ENCODE assay signal across 9 mouse cellular contexts in genomic region chr8:104219079-104219478, GRCm38 (mm10). TPM values are rescaled to one million over a fixed set of nuclear protein-coding genes. Genes with fewer than 3 reads are reported as not detected.
A peak's percentile ranks its signal among the peaks of the same experiment; 100 is the strongest.
DNase-seq lines count a peak whose midpoint lies in the region; ATAC-seq lines count a peak whose summit lies in the region.
"Had no signal": no experiment of that assay in that cellular context is flagged by ENCODE, and none has a peak within 500 bp of the region (broad histone marks: within the 10 kb centered on the region; RNA-seq: fewer than 3 reads in every experiment).

No protein-coding gene starts in this region.

- H3K36me3 ChIP-seq in forebrain, embryonic 12.5 days (replicated peaks) = peaks cover 8% of the 10 kb centered on the region
- H3K36me3 ChIP-seq: stomach, embryonic 15.5 days had no signal

- DNase-seq in left cerebral cortex, adult 18-20 months (ENCODE audit: low spot score in 2 of 2) = peak; percentile 45 to 55
- no peak for DNase-seq in left cerebral cortex, adult 11 months (ENCODE audit: low spot score)
- DNase-seq in liver = peak; percentile 53
- peak; percentile 49 to 72 for DNase-seq in thymus, postnatal 10 days (ENCODE audit: low spot score in 2 of 2)

- 0 out of 2 replicates have a peak, but pooled peaks cover under 1% of the 10 kb centered on the region for H3K9me3 ChIP-seq in forebrain, embryonic 12.5 days
- H3K9me3 ChIP-seq: stomach, embryonic 15.5 days had no signal

- no peak overlapping the region for H3K27ac ChIP-seq in forebrain, embryonic 12.5 days
- H3K27ac ChIP-seq: stomach, embryonic 15.5 days had no signal

- no peak overlapping the region for H3K4me2 ChIP-seq in forebrain, embryonic 12.5 days
- H3K4me2 ChIP-seq: stomach, embryonic 15.5 days had no signal

- no peaks in the 10 kb centered on the region for H3K27me3 ChIP-seq in forebrain, embryonic 12.5 days
- H3K27me3 ChIP-seq: stomach, embryonic 15.5 days had no signal

- 22% methylated on average over 11 of the region's 11 CpGs for WGBS in forebrain, embryonic 12.5 days

- H3K4me3 ChIP-seq in forebrain, embryonic 12.5 days (replicated peaks) = no peak overlapping the region
- H3K4me3 ChIP-seq: stomach, embryonic 15.5 days had no signal

- no peaks in the 10 kb centered on the region for H3K4me1 ChIP-seq in forebrain, embryonic 12.5 days
- H3K4me1 ChIP-seq: stomach, embryonic 15.5 days had no signal

- ATAC-seq in activated CD4-positive, CD25-positive, alpha-beta regulatory T cell, adult 4 months = peak; percentile 76
- peak; percentile 47; the same call in 1 of the 2 replicates for ATAC-seq in forebrain, embryonic 12.5 days (ENCODE audit: low FRiP score)
- peak; percentile 81 to 87 for ATAC-seq in hematopoietic stem cell, adult 5-6 weeks (replicated peaks in 1 of 2; ENCODE audit: insufficient read depth in 1 of 2, low FRiP score in 2 of 2, low TSS enrichment in 1 of 2, low read depth in 1 of 2, poor library complexity in 2 of 2, severe bottlenecking in 2 of 2)
- peak; percentile 69 for ATAC-seq in neutrophil, adult 5-6 weeks (ENCODE audit: extremely low read depth, insufficient number of reproducible peaks, low FRiP score, poor library complexity, severe bottlenecking)

- no peak overlapping the region for H3K9ac ChIP-seq in forebrain, embryonic 12.5 days
- H3K9ac ChIP-seq: stomach, embryonic 15.5 days had no signal

RNA-seq across cellular contexts. Expression of gene Tk2, which starts 29.3 kb away (rescaled TPM):
- total RNA-seq in left cerebral cortex, adult 18-20 months (2021) = 10 to 100 TPM; 39.3 to 41.4 TPM
- polyA plus RNA-seq in activated CD4-positive, CD25-positive, alpha-beta regulatory T cell, adult 4 months (2017; shearing (Covaris generic)) = 10 to 100 TPM; 39.5 to 41.6 TPM
- 35.4 and 35.9 TPM in 2 replicates for polyA plus RNA-seq in forebrain, embryonic 12.5 days (2016; fragmentation: Nextera tagmentation; extraction: Ambion mirVana)
- 22.0 and 23.6 TPM in 2 replicates for total RNA-seq in hematopoietic stem cell, adult 5-6 weeks (2017)
- 83.1 and 93.4 TPM in 2 replicates for total RNA-seq in neutrophil, adult 5-6 weeks (2017)

RNA-seq across cellular contexts. Expression of gene Cklf, which starts 31.6 kb away (rescaled TPM):
- 1 to 10 TPM; 5.7 to 8.5 TPM for total RNA-seq in left cerebral cortex, adult 18-20 months (2021)
- 100 to 1,000 TPM in 1 of 2 experiments, 10 to 100 TPM in 1; 92.7 to 102 TPM for polyA plus RNA-seq in activated CD4-positive, CD25-positive, alpha-beta regulatory T cell, adult 4 months (2017; shearing (Covaris generic))
- polyA plus RNA-seq in forebrain, embryonic 12.5 days (2016; fragmentation: Nextera tagmentation; extraction: Ambion mirVana) = 39.6 and 45.2 TPM in 2 replicates
- total RNA-seq in hematopoietic stem cell, adult 5-6 weeks (2017) = 23.2 and 26.5 TPM in 2 replicates
- total RNA-seq in neutrophil, adult 5-6 weeks (2017) = 82.9 and 88.5 TPM in 2 replicates

RNA-seq across cellular contexts. Expression of gene Bean1, which starts 48.8 kb away (rescaled TPM):
- 10 to 100 TPM; 11.6 to 12.5 TPM for total RNA-seq in left cerebral cortex, adult 18-20 months (2021)
- polyA plus RNA-seq in activated CD4-positive, CD25-positive, alpha-beta regulatory T cell, adult 4 months (2017; shearing (Covaris generic)) = not detected
- 0.31 and 0.82 TPM in 2 replicates for polyA plus RNA-seq in forebrain, embryonic 12.5 days (2016; fragmentation: Nextera tagmentation; extraction: Ambion mirVana)
- not detected in 2 replicates for total RNA-seq in hematopoietic stem cell, adult 5-6 weeks (2017)
- total RNA-seq in neutrophil, adult 5-6 weeks (2017) = 0.12 TPM in 2 replicates

Comparison
In these comparisons a context has a peak if more than half of its experiments do, and no peak if none do; other contexts are left out.
1. RNA of gene Bean1, which starts 48.8 kb away (total RNA-seq): 11.6 to 12.5 TPM in left cerebral cortex, adult 18-20 months; 0.12 TPM in neutrophil, adult 5-6 weeks and not detected in hematopoietic stem cell, adult 5-6 weeks; every median in the first group is over 10 times any median in the second.
2. Peak in every context shown above with its lines, with median percentiles within 50 percentile points of each other: ATAC-seq.